Mouse (Mus musculus): ENCODE data around the gene Slc22a5. TPM values are rescaled to one million over a fixed set of nuclear protein-coding genes. Genes with fewer than 3 reads are reported as not detected.

Gene Slc22a5
- polyA plus RNA-seq, 1 experiment from 2014 or later, result 13.7 TPM

- no peaks in the 10 kb centered on the region for H3K27me3 ChIP-seq (replicated peaks; ENCODE audit: control insufficient read depth, insufficient read depth, low read length)
- H3K9ac ChIP-seq (ENCODE audit: low read depth, low read length), result peak overlapping the region; percentile 26; the same call in 1 of the 2 replicates
- H3K27ac ChIP-seq (ENCODE audit: low read length), result 0 out of 2 replicates have a peak overlapping the region, but pooled peaks have one; percentile 34
- no peak overlapping the region for H3K4me3 ChIP-seq (ENCODE audit: low read length)
- no peaks in the 10 kb centered on the region for H3K36me3 ChIP-seq (ENCODE audit: control insufficient read depth, insufficient read depth, low read length)
- 30% methylated on average over 9 of the region's 9 CpGs for WGBS
- no peak overlapping the region for H3K4me2 ChIP-seq (ENCODE audit: low read depth, low read length)
- ATAC-seq, result peak; percentile 78
- peaks cover 10% of the 10 kb centered on the region for H3K4me1 ChIP-seq (ENCODE audit: control insufficient read depth, insufficient read depth, low read length)
- no peaks in the 10 kb centered on the region for H3K9me3 ChIP-seq (ENCODE audit: control insufficient read depth, low read length)
Measured at GRCm38 (mm10) chr11:53849588-53850320, 41.7 kb downstream of the Slc22a5 start.

DNA sequence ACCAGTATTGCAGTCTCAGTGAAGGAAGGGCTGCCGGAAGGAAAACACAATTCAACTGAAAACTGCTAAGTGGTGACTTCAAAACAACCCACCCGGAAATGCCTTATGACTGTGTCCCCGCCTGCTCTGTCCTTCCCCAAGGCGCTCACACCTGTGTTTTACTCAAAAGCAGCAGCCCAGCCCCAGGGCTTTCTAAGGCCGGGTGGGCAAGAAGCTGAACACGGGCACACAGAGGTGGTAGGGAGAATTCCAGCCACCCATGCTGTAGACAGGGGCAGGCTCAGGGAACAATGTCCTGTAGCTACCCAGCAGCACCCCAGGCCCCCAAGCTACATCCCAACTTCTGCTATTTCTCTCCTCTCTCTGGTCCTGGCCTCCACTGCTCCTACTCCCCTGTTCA lies 45.8 kb downstream of the Slc22a5 start:
- no peak overlapping the region for H3K9ac ChIP-seq (ENCODE audit: low read depth, low read length)
- peaks cover 12% of the 10 kb centered on the region for H3K4me1 ChIP-seq (ENCODE audit: control insufficient read depth, insufficient read depth, low read length)
- no peaks in the 10 kb centered on the region for H3K9me3 ChIP-seq (ENCODE audit: control insufficient read depth, low read length)
- H3K4me2 ChIP-seq (ENCODE audit: low read depth, low read length), result no peak overlapping the region
- WGBS, result 79% methylated on average over 6 of the region's 6 CpGs
- ATAC-seq, result no peak
- H3K27ac ChIP-seq (ENCODE audit: low read length), result no peak overlapping the region
- no peaks in the 10 kb centered on the region for H3K27me3 ChIP-seq (replicated peaks; ENCODE audit: control insufficient read depth, insufficient read depth, low read length)
- no peak overlapping the region for H3K4me3 ChIP-seq (ENCODE audit: low read length)
- H3K36me3 ChIP-seq (ENCODE audit: control insufficient read depth, insufficient read depth, low read length), result no peaks in the 10 kb centered on the region

- H3K27ac ChIP-seq (ENCODE audit: low read length), result no peak overlapping the region
- ATAC-seq, result no peak
- no peaks in the 10 kb centered on the region for H3K36me3 ChIP-seq (ENCODE audit: control insufficient read depth, insufficient read depth, low read length)
- H3K4me1 ChIP-seq (ENCODE audit: control insufficient read depth, insufficient read depth, low read length), result peaks cover 27% of the 10 kb centered on the region
- no peaks in the 10 kb centered on the region for H3K9me3 ChIP-seq (ENCODE audit: control insufficient read depth, low read length)
- no peak overlapping the region for H3K4me2 ChIP-seq (ENCODE audit: low read depth, low read length)
- WGBS, result 75% methylated on average over 10 of the region's 10 CpGs
- H3K4me3 ChIP-seq (ENCODE audit: low read length), result no peak overlapping the region
- H3K27me3 ChIP-seq (replicated peaks; ENCODE audit: control insufficient read depth, insufficient read depth, low read length), result no peaks in the 10 kb centered on the region
- no peak overlapping the region for H3K9ac ChIP-seq (ENCODE audit: low read depth, low read length)
Measured at GRCm38 (mm10) chr11:53843106-53843505, 48.4 kb downstream of the Slc22a5 start.

DNA sequence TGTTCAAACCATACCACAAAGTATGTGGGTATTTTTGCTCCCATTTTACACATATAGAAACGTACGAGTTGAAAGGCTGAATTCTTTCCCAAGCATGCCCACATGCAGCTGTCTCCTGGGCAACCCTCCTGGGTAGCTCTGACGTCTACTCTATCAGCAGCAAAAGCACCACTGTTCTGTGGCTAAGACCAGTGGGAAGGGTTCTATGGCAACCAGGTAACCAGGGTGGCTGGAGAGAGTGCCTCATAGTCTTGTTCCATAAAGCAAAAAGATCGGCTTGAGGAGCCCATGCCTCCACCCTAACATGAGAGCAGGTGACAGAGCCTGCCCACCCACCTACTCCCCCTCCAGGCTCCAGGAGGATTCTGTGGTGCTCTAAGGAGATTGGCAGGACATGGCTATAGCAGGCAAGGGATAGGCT lies 49.3 kb downstream of the Slc22a5 start:
- Histone ChIP-seq H3K9me3 (ENCODE audit: control insufficient read depth, low read length) (no peaks in the 10 kb centered on the region), H3K4me1 (ENCODE audit: control insufficient read depth, insufficient read depth, low read length) (peaks cover 31% of the 10 kb centered on the region), H3K27ac (ENCODE audit: low read length) (no peak overlapping the region), H3K36me3 (ENCODE audit: control insufficient read depth, insufficient read depth, low read length) (no peaks in the 10 kb centered on the region), H3K9ac (ENCODE audit: low read depth, low read length) (no peak overlapping the region), H3K4me2 (ENCODE audit: low read depth, low read length) (no peak overlapping the region), H3K27me3 (replicated peaks; ENCODE audit: control insufficient read depth, insufficient read depth, low read length) (no peaks in the 10 kb centered on the region), H3K4me3 (ENCODE audit: low read length) (no peak overlapping the region)
- ATAC-seq, result no peak
- 67% methylated on average over 4 of the region's 4 CpGs for WGBS

GRCm38 (mm10) chr11:53841514-53841913 lies 49.9 kb downstream of the Slc22a5 start:
- Histone ChIP-seq H3K4me3 (ENCODE audit: low read length) (no peak overlapping the region), H3K36me3 (ENCODE audit: control insufficient read depth, insufficient read depth, low read length) (no peaks in the 10 kb centered on the region), H3K27ac (ENCODE audit: low read length) (no peak overlapping the region), H3K27me3 (replicated peaks; ENCODE audit: control insufficient read depth, insufficient read depth, low read length) (no peaks in the 10 kb centered on the region), H3K4me2 (ENCODE audit: low read depth, low read length) (no peak overlapping the region), H3K4me1 (ENCODE audit: control insufficient read depth, insufficient read depth, low read length) (peaks cover 31% of the 10 kb centered on the region), H3K9ac (ENCODE audit: low read depth, low read length) (no peak overlapping the region), H3K9me3 (ENCODE audit: control insufficient read depth, low read length) (no peaks in the 10 kb centered on the region)
- 77% methylated on average over 12 of the region's 12 CpGs for WGBS
- ATAC-seq, result no peak

GRCm38 (mm10) chr11:53839663-53840642 lies 51.5 kb downstream of the Slc22a5 start:
- Histone ChIP-seq H3K27me3 (replicated peaks; ENCODE audit: control insufficient read depth, insufficient read depth, low read length) (no peaks in the 10 kb centered on the region), H3K4me1 (ENCODE audit: control insufficient read depth, insufficient read depth, low read length) (peaks cover 31% of the 10 kb centered on the region), H3K4me2 (ENCODE audit: low read depth, low read length) (peak overlapping the region; percentile 21; the same call in 1 of the 2 replicates), H3K36me3 (ENCODE audit: control insufficient read depth, insufficient read depth, low read length) (no peaks in the 10 kb centered on the region), H3K27ac (ENCODE audit: low read length) (peak overlapping the region; percentile 88), H3K9ac (ENCODE audit: low read depth, low read length) (peak overlapping the region; percentile 55), H3K4me3 (ENCODE audit: low read length) (no peak overlapping the region), H3K9me3 (ENCODE audit: control insufficient read depth, low read length) (no peaks in the 10 kb centered on the region)
- ATAC-seq, result peak; percentile 95
- WGBS, result 38% methylated on average over 8 of the region's 8 CpGs

GRCm38 (mm10) chr11:53839147-53839546 lies 52.3 kb downstream of the Slc22a5 start:
- Histone ChIP-seq H3K27ac (ENCODE audit: low read length) (peak overlapping the region; percentile 88), H3K36me3 (ENCODE audit: control insufficient read depth, insufficient read depth, low read length) (no peaks in the 10 kb centered on the region), H3K9ac (ENCODE audit: low read depth, low read length) (peak overlapping the region; percentile 55), H3K4me3 (ENCODE audit: low read length) (no peak overlapping the region), H3K27me3 (replicated peaks; ENCODE audit: control insufficient read depth, insufficient read depth, low read length) (no peaks in the 10 kb centered on the region), H3K9me3 (ENCODE audit: control insufficient read depth, low read length) (no peaks in the 10 kb centered on the region), H3K4me1 (ENCODE audit: control insufficient read depth, insufficient read depth, low read length) (peaks cover 29% of the 10 kb centered on the region), H3K4me2 (ENCODE audit: low read depth, low read length) (peak overlapping the region; percentile 21; the same call in 1 of the 2 replicates)
- ATAC-seq, result peak; percentile 18
- WGBS, result 59% methylated on average over 6 of the region's 6 CpGs

DNA sequence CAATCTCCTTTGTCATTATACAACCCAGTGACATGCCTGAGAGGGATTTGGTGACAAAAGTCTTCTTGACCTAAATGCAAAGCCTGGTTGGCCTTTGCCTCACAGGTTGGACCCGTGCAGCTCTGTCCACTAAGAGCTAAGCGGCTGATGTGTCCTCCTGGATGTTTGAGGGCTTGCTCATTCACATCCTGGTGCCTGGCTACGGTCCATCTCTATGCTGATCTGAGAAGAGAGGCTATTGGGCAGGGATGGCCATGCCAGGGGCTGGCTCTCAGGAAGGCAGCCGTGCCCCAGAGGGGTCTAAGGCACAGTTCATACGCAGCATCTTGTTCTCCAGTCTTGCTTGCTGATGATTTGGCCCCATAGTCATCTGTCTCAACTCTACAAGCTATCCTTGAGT lies 53.7 kb downstream of the Slc22a5 start:
- no peaks in the 10 kb centered on the region for H3K9me3 ChIP-seq (ENCODE audit: control insufficient read depth, low read length)
- H3K4me1 ChIP-seq (ENCODE audit: control insufficient read depth, insufficient read depth, low read length), result peaks cover 25% of the 10 kb centered on the region
- no peak overlapping the region for H3K27ac ChIP-seq (ENCODE audit: low read length)
- H3K27me3 ChIP-seq (replicated peaks; ENCODE audit: control insufficient read depth, insufficient read depth, low read length), result no peaks in the 10 kb centered on the region
- H3K36me3 ChIP-seq (ENCODE audit: control insufficient read depth, insufficient read depth, low read length), result no peaks in the 10 kb centered on the region
- H3K4me3 ChIP-seq (ENCODE audit: low read length), result no peak overlapping the region
- ATAC-seq, result no peak
- 88% methylated on average over 5 of the region's 5 CpGs for WGBS
- no peak overlapping the region for H3K9ac ChIP-seq (ENCODE audit: low read depth, low read length)
- H3K4me2 ChIP-seq (ENCODE audit: low read depth, low read length), result no peak overlapping the region

DNA sequence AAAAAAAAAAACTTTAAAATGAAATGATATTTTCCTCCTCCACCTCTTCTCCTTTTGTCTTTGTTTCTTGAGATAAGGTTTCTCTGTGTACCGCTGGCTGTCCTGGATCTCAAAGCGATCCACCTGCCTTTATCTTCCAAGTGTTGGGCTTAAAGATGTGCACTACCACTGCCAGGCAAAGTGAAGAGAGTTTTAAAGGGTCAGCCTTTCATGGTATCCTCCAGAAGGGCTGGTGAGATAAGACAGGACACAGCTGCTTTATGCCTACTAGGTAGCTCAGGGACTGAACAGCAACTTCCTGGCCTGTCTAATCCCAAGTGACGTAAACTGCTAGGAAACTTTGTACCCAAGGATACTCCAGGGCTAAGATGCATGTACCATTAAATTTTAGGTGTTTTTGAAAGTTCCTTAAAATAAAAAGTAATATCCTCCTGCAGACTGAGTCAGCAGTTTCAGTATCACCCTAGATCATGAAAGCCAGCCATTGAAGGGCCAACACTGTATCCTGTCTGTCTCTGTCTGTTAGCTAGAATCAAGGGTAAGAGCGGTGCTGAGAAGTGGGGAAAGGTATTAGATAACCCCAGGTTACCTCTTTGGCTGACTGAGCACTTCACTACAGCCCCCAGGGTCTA lies 56.0 kb downstream of the Slc22a5 start:
- Histone ChIP-seq H3K4me1 (ENCODE audit: control insufficient read depth, insufficient read depth, low read length) (peaks cover 17% of the 10 kb centered on the region), H3K27me3 (replicated peaks; ENCODE audit: control insufficient read depth, insufficient read depth, low read length) (no peaks in the 10 kb centered on the region), H3K9me3 (ENCODE audit: control insufficient read depth, low read length) (no peaks in the 10 kb centered on the region), H3K4me2 (ENCODE audit: low read depth, low read length) (no peak overlapping the region), H3K27ac (ENCODE audit: low read length) (no peak overlapping the region), H3K36me3 (ENCODE audit: control insufficient read depth, insufficient read depth, low read length) (no peaks in the 10 kb centered on the region), H3K4me3 (ENCODE audit: low read length) (no peak overlapping the region), H3K9ac (ENCODE audit: low read depth, low read length) (no peak overlapping the region)
- WGBS, result 89% methylated on average over 4 of the region's 4 CpGs
- ATAC-seq, result no peak

Data from intestine, embryonic 16.5 days (tissue).